Mouse (Mus musculus) erythroblast, embryonic 14.5 days (primary cell): ENCODE results near the gene Pced1b. TPM values are rescaled to one million over a fixed set of nuclear protein-coding genes. Genes with fewer than 3 reads are reported as not detected.
"Not testable (repeated sequence)": the region's sequence is repeated elsewhere in the genome, so short reads cannot be mapped to it uniquely, and the experiment has no call there.

ENCODE experiments used
- H3K27me3 ChIP-seq: 2 replicates; pipeline ENCODE4 v1.6.1; 2012; ENCODE audit warnings: inconsistent platforms; ENCODE audit not compliant: control insufficient read depth
- H3K36me3 ChIP-seq: 2 replicates; pipeline ENCODE4 v1.6.1; 2012; ENCODE audit warnings: mild to moderate bottlenecking, inconsistent platforms; ENCODE audit not compliant: control insufficient read depth
- H3K4me1 ChIP-seq: 2 replicates; pipeline ENCODE4 v1.6.1; 2012; ENCODE audit warnings: inconsistent platforms; ENCODE audit not compliant: control insufficient read depth
- H3K4me3 ChIP-seq: replicated peaks from 2 replicates; pipeline ENCODE3; 2012; ENCODE audit warnings: moderate library complexity, mild to moderate bottlenecking, inconsistent platforms
- H3K9me3 ChIP-seq: 2 replicates; pipeline ENCODE4 v1.6.1; 2012; ENCODE audit warnings: low read length, inconsistent platforms, mixed read lengths; ENCODE audit not compliant: control insufficient read depth
- GATA1 ChIP-seq: IDR thresholded peaks from 2 replicates; pipeline ENCODE4 v1.6.1; 2012; ENCODE audit warnings: low read length, inconsistent platforms, mixed read lengths
- TAL1 ChIP-seq: IDR thresholded peaks from 3 replicates; pipeline ENCODE4 v1.6.1; 2012; ENCODE audit warnings: low read length, inconsistent platforms, mixed read lengths
- polyA plus RNA-seq: library from polyadenylated mRNA; stranded (reverse); fragments of >175 nt; gene quantifications from 2 replicates; pipeline ENCODE4 v1.2.3, GENCODE M21; 2012

Gene Pced1b
- polyA plus RNA-seq, 1 experiment: 1.2 TPM

DNA sequence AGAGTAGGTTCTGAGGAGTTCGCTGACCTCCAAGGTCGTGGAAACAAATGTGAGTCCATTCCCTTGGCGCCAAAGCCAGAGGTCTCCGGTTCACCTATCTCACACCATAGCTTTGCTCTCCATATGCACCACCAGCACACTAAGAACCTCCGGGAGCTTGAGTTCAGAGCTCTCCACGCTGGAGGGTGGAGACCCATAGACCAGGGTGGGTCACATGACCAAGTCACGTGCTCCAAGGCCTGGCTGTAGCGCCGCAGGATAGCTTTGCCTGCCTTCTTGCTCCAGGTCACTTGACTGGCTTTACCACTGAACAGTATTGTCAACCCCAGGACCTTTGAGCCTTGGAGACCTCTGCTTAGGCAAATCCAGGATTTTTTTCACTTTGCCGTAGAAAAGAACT lies 122.2 kb downstream of the Pced1b start:
- no peak overlapping the region for H3K4me3 ChIP-seq
- TF ChIP-seq TAL1 (no peak), GATA1 (no peak)
- peaks cover 38% of the 10 kb centered on the region for H3K36me3 ChIP-seq
- no peaks in the 10 kb centered on the region for H3K9me3 ChIP-seq
- peaks cover 64% of the 10 kb centered on the region for H3K4me1 ChIP-seq
- no peaks in the 10 kb centered on the region; the same call in 1 of the 2 replicates for H3K27me3 ChIP-seq

- Histone ChIP-seq H3K27me3 (peaks cover 2% of the 10 kb centered on the region; the same call in 1 of the 2 replicates), H3K36me3 (peaks cover 35% of the 10 kb centered on the region), H3K9me3 (no peaks in the 10 kb centered on the region), H3K4me1 (peaks cover 64% of the 10 kb centered on the region), H3K4me3 (no peak overlapping the region)
- TF ChIP-seq TAL1 (no peak), GATA1 (no peak)
These were observed 124.0 kb downstream of the Pced1b start for GRCm38 (mm10) chr15:97370880-97371279.

GRCm38 (mm10) chr15:97372043-97372442 lies 125.1 kb downstream of the Pced1b start:
- H3K36me3 ChIP-seq: peaks cover 40% of the 10 kb centered on the region
- H3K27me3 ChIP-seq, H3K9me3 ChIP-seq, H3K4me3 ChIP-seq: not testable (repeated sequence)
- peaks cover 66% of the 10 kb centered on the region for H3K4me1 ChIP-seq

DNA sequence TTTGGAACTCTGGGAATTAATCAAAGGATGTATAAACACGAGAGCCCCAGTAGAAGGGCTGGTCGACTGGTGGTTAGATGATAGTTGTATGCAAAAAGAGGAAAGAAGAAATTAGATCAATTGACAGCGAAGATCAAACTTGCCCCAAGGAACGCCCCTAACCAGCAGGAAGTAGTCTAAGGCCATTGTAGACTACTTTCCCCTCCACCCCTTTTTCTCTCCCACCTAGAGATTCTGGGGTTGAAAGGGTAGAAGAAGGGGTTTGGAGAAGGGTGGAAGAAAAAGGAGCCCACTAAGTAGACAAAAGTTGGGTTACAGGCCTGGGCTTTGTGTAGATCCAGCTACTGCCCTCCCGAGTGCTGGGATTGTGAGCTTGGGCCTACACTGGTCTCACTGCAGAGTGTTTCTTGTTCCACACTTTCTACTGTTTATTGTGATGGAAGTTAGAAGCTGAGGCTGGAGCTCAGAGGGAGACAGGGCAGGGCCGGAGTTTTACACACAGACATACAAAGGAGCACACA lies 125.8 kb downstream of the Pced1b start:
- Histone ChIP-seq H3K9me3 (no peaks in the 10 kb centered on the region), H3K27me3 (peaks cover 2% of the 10 kb centered on the region; the same call in 1 of the 2 replicates), H3K4me3 (no peak overlapping the region), H3K4me1 (peaks cover 65% of the 10 kb centered on the region), H3K36me3 (peaks cover 43% of the 10 kb centered on the region)
- TF ChIP-seq GATA1 (no peak), TAL1 (no peak)

DNA sequence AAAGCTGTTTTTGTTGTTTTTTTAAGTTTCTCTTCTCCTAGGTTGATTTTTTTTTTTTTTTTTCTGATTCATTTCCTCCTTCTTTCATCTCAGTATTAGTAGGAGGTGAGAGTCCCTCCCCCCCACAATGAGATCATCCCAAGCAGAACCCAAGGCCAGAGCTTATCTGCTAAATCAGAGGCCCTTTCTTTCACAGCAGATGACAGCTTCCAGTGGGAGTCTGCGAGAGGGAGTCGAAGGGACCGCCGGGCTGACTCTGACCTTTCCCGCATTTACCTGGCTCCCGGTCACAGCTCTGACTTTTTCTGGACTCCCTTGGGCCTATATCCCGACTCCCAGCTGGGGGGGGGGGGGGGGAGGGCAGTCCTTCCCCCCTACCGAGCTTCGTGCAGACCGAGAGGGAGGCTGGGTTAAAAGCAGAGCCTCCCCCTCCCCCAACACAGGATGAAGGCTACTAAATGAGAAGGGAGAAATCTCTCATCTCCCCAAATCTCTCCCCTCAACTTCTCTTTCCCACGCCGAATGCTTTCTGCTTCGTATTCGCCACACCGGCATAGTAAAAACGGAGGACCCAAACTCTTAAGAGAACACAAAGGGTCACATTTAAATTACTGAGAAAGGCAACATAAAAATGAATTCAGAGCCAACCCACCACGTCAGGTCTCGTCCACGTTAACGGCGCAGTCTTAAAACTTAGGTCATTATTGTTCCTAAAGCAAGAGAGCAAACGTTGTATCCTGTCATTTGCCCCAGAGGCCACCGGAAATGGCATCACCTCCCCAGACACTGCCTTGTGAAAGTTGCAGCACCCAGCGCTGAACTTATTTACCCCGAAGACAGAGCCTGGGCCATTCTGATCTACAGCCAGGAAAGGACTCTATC lies 126.5 kb downstream of the Pced1b start:
- Histone ChIP-seq H3K4me1 (peaks cover 68% of the 10 kb centered on the region), H3K27me3 (peaks cover 2% of the 10 kb centered on the region; the same call in 1 of the 2 replicates), H3K4me3 (peak overlapping the region; percentile 48), H3K36me3 (peaks cover 41% of the 10 kb centered on the region), H3K9me3 (no peaks in the 10 kb centered on the region)
- TF ChIP-seq GATA1 (no peak), TAL1 (no peak)

DNA sequence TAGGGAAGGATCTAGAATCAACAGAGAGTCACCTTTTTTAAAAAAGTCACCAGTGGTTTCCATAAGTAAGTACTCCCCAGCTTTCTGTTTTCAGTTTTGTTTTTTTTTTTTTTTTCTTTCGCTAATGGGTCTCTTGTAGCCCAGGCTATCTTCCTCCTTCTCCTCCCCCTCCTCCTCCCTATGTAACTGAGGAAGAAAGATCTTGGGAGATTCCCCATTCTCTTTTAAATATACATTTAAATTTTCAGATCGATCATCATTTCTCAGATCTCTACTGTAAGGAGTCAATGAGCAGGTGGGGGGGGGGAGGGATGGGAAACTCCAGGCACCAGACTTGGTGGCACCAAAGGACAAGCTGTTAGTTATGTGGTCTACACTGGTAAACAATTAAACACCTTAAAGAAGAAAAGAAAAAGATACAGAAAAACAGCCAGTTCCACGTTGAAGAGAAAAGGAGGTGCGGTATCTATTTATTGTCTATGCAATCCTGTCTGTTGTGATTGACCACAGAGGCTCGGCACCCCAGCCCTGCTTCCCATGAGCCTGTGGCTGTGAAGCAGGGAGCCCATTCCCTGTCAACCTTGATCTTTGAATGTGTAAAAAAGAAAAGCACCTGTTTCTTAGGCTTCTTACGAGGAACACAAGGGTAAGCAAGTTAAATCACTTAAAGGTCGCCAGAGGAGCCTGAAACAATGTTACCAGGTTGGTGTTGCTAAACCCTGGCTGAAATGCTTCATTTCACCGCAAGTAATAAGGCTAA lies 127.4 kb downstream of the Pced1b start:
- Histone ChIP-seq H3K9me3 (no peaks in the 10 kb centered on the region), H3K36me3 (peaks cover 37% of the 10 kb centered on the region), H3K4me1 (peaks cover 71% of the 10 kb centered on the region), H3K27me3 (peaks cover 2% of the 10 kb centered on the region; the same call in 1 of the 2 replicates), H3K4me3 (peak overlapping the region; percentile 48)
- TF ChIP-seq TAL1 (no peak), GATA1 (no peak)

GRCm38 (mm10) chr15:97374845-97375720 lies 128.2 kb downstream of the Pced1b start:
- H3K4me1 ChIP-seq: peaks cover 77% of the 10 kb centered on the region
- TF ChIP-seq GATA1: no peak
- no peak for TF ChIP-seq TAL1
- peaks cover 36% of the 10 kb centered on the region for H3K36me3 ChIP-seq
- no peak overlapping the region for H3K4me3 ChIP-seq
- H3K27me3 ChIP-seq: peaks cover 2% of the 10 kb centered on the region; the same call in 1 of the 2 replicates
- no peaks in the 10 kb centered on the region for H3K9me3 ChIP-seq

DNA sequence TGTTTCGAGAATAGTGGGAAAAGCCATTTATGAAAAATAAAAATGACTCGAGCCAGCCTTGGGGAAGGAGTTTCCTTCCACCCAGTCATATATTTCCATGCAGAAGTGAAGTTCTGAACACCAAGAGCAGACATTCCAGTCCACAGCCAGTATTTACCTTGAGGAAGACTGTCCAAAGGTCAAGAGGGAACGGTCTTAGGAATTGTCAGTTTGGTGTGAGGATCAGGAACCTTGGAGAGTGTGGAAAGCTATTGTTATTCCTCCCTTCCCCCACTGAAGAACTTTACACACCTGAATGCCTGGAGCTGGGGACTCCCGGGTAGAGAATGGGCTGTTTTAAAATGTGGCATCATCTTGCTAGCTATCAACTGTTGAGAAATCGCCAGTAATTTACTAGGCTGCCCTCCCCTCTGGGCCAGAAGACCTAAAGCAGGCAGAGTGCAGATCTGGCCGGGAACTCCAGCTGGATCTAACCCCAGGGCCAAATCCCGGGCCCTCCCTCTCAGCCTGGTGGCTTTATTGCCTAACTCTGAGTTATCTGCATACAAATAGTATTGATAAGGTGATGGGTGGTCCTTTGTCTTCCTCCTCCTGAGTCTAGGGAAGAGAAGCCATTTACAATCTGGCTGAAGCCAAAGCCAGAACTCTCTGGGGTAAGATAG lies 129.3 kb downstream of the Pced1b start:
- no peak for TF ChIP-seq GATA1
- no peak for TF ChIP-seq TAL1
- peaks cover 84% of the 10 kb centered on the region for H3K4me1 ChIP-seq
- peaks cover 40% of the 10 kb centered on the region for H3K36me3 ChIP-seq
- no peak overlapping the region for H3K4me3 ChIP-seq
- no peaks in the 10 kb centered on the region for H3K9me3 ChIP-seq
- H3K27me3 ChIP-seq: peaks cover 2% of the 10 kb centered on the region; the same call in 1 of the 2 replicates
